Mouse (Mus musculus) embryonic facial prominence, embryonic 11.5 days (tissue): ENCODE data around the gene Pithd1. TPM values are rescaled to one million over a fixed set of nuclear protein-coding genes. Genes with fewer than 3 reads are reported as not detected.

Source experiments
- ATAC-seq: fragments of 200-750 bp; cut with Nextera tagmentation; replicated peaks from 2 replicates; pipeline ENCODE4 v1.8.0; 2017; ENCODE audit warnings: low read depth; ENCODE audit not compliant: insufficient number of reproducible peaks, low FRiP score, low TSS enrichment
- DNase-seq: peaks from one replicate; pipeline ENCODE4 v3.0.0-alpha.2; 2015; ENCODE audit warnings: low spot score
- H3K27ac ChIP-seq: fragments of 300-500 bp; sonication (generic); replicated peaks from 2 replicates; pipeline ENCODE4 v1.5.1; 2014; ENCODE audit warnings: mild to moderate bottlenecking, low read depth, low read length, control low read depth
- H3K27me3 ChIP-seq: fragments of 300-500 bp; sonication (generic); 2 replicates; pipeline ENCODE4 v1.6.1; 2014; ENCODE audit warnings: mild to moderate bottlenecking, low read length, moderate library complexity, mixed read lengths; ENCODE audit not compliant: control insufficient read depth, insufficient read depth
- H3K36me3 ChIP-seq: fragments of 300-500 bp; sonication (generic); replicated peaks from 2 replicates; pipeline ENCODE4 v1.6.1; 2014; ENCODE audit warnings: low read depth, mild to moderate bottlenecking, low read length, moderate library complexity, mixed read lengths; ENCODE audit not compliant: control insufficient read depth, insufficient read depth
- H3K4me1 ChIP-seq: fragments of 300-500 bp; sonication (generic); 2 replicates; pipeline ENCODE4 v1.6.1; 2014; ENCODE audit warnings: low read length, mixed read lengths; ENCODE audit not compliant: control insufficient read depth, insufficient read depth
- H3K4me2 ChIP-seq: fragments of 300-500 bp; sonication (generic); 2 replicates; pipeline ENCODE4 v1.6.1; 2014; ENCODE audit warnings: low read depth, mild to moderate bottlenecking, control low read depth, low read length, moderate library complexity
- H3K4me3 ChIP-seq: fragments of 300-500 bp; sonication (generic); 2 replicates; pipeline ENCODE4 v1.5.1; 2014; ENCODE audit warnings: low read depth, low read length, control low read depth
- H3K9ac ChIP-seq: fragments of 300-500 bp; sonication (generic); replicated peaks from 2 replicates; pipeline ENCODE4 v1.6.1; 2014; ENCODE audit warnings: mild to moderate bottlenecking, control low read depth, low read length
- H3K9me3 ChIP-seq: fragments of 300-500 bp; sonication (generic); replicated peaks from 2 replicates; pipeline ENCODE4 v1.6.1; 2016; ENCODE audit warnings: mild to moderate bottlenecking, low read length, inconsistent platforms, mixed read lengths; ENCODE audit not compliant: control insufficient read depth
- WGBS: fragments of 180-500 bp; shearing (Covaris S2); extraction: QIAGEN DNeasy Blood & Tissue Kit; methylation state at CpG from one replicate; pipeline ENCODE4 v1.1.7; 2014; 5-methylcytosine and 5-hydroxymethylcytosine counted together
- polyA plus RNA-seq: library from polyadenylated mRNA; unstranded; fragments of >200 nt; fragmentation: Nextera tagmentation; extraction: Ambion mirVana; gene quantifications from 2 replicates; pipeline ENCODE4 v1.2.1, GENCODE M21; 2014

Gene Pithd1
- polyA plus RNA-seq, 1 experiment from 2014 or later, result 67.9 TPM

- no peak overlapping the region for H3K4me3 ChIP-seq
- 69% methylated on average over 5 of the region's 5 CpGs for WGBS
- no peak overlapping the region for H3K9ac ChIP-seq
- no peaks in the 10 kb centered on the region for H3K36me3 ChIP-seq
- ATAC-seq (no peak), DNase-seq (peak; percentile 56)
- H3K4me2 ChIP-seq, result no peak overlapping the region
- H3K9me3 ChIP-seq, result no peaks in the 10 kb centered on the region
- H3K4me1 ChIP-seq, result no peaks in the 10 kb centered on the region
- H3K27ac ChIP-seq, result no peak overlapping the region
- H3K27me3 ChIP-seq, result no peaks in the 10 kb centered on the region
Measured at GRCm38 (mm10) chr4:135931832-135932231, 55.2 kb downstream of the Pithd1 start.

GRCm38 (mm10) chr4:135930239-135930638 is 56.8 kb downstream of the Pithd1 start:
- Histone ChIP-seq H3K4me3 (no peak overlapping the region), H3K9me3 (no peaks in the 10 kb centered on the region), H3K4me1 (no peaks in the 10 kb centered on the region), H3K27ac (no peak overlapping the region), H3K36me3 (no peaks in the 10 kb centered on the region; the same call in 1 of the 2 replicates), H3K4me2 (no peak overlapping the region), H3K9ac (no peak overlapping the region), H3K27me3 (no peaks in the 10 kb centered on the region)
- DNase-seq (no peak), ATAC-seq (no peak)
- WGBS, result 91% methylated on average over 8 of the region's 8 CpGs

GRCm38 (mm10) chr4:135929828-135930227 is 57.2 kb downstream of the Pithd1 start:
- H3K4me1 ChIP-seq, result no peaks in the 10 kb centered on the region
- H3K27ac ChIP-seq, result no peak overlapping the region
- H3K36me3 ChIP-seq, result no peaks in the 10 kb centered on the region; the same call in 1 of the 2 replicates
- H3K9ac ChIP-seq, result no peak overlapping the region
- H3K27me3 ChIP-seq, result no peaks in the 10 kb centered on the region
- ATAC-seq, result no peak
- no peak overlapping the region for H3K4me3 ChIP-seq
- 91% methylated on average over 9 of the region's 9 CpGs for WGBS
- DNase-seq, result no peak
- no peaks in the 10 kb centered on the region for H3K9me3 ChIP-seq
- H3K4me2 ChIP-seq, result no peak overlapping the region

- 85% methylated on average over 5 of the region's 5 CpGs for WGBS
- no peak for DNase-seq
- no peaks in the 10 kb centered on the region; the same call in 1 of the 2 replicates for H3K36me3 ChIP-seq
- H3K4me2 ChIP-seq, result no peak overlapping the region
- H3K9ac ChIP-seq, result no peak overlapping the region
- no peak overlapping the region for H3K27ac ChIP-seq
- H3K4me1 ChIP-seq, result no peaks in the 10 kb centered on the region
- no peak for ATAC-seq
- no peak overlapping the region for H3K4me3 ChIP-seq
- no peaks in the 10 kb centered on the region for H3K27me3 ChIP-seq
- no peaks in the 10 kb centered on the region for H3K9me3 ChIP-seq
Measured at GRCm38 (mm10) chr4:135929405-135929804, 57.7 kb downstream of the Pithd1 start.

DNA sequence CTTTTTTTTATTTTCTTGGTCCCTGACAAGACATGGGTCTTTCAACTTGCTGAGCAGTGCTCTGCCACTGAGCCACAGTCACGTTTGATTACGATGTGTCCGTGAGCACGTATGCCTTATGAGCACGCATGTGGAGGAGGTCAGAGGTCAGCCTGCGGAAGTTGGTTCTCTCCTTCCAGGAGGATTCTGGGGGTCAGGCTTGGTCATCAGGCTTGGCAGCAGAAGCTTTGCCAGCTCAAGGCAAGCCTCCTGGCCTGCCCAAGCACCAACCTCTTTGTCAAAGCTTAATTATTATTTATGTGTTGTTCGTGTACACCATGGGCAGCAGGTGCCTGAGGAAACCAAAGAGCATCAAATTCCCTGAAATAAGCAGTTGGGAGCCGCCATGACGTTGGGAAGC is 58.7 kb downstream of the Pithd1 start:
- no peak overlapping the region for H3K9ac ChIP-seq
- H3K4me2 ChIP-seq, result no peak overlapping the region
- no peaks in the 10 kb centered on the region for H3K27me3 ChIP-seq
- ATAC-seq (no peak), DNase-seq (no peak)
- no peaks in the 10 kb centered on the region for H3K9me3 ChIP-seq
- no peak overlapping the region for H3K27ac ChIP-seq
- no peaks in the 10 kb centered on the region for H3K4me1 ChIP-seq
- no peak overlapping the region for H3K4me3 ChIP-seq
- H3K36me3 ChIP-seq, result no peaks in the 10 kb centered on the region; the same call in 1 of the 2 replicates
- whole genome bisulfite sequencing, result 79% methylated on average over 9 of the region's 9 CpGs

- Histone ChIP-seq H3K9me3 (no peaks in the 10 kb centered on the region), H3K27me3 (no peaks in the 10 kb centered on the region), H3K4me2 (no peak overlapping the region), H3K9ac (no peak overlapping the region), H3K27ac (no peak overlapping the region), H3K4me3 (no peak overlapping the region), H3K4me1 (peaks cover 1% of the 10 kb centered on the region; the same call in 1 of the 2 replicates), H3K36me3 (no peaks in the 10 kb centered on the region; the same call in 1 of the 2 replicates)
- WGBS, result 89% methylated on average over 3 of the region's 3 CpGs
- DNase-seq, result no peak
- ATAC-seq, result no peak
Measured at GRCm38 (mm10) chr4:135926861-135927260, 60.2 kb downstream of the Pithd1 start.

DNA sequence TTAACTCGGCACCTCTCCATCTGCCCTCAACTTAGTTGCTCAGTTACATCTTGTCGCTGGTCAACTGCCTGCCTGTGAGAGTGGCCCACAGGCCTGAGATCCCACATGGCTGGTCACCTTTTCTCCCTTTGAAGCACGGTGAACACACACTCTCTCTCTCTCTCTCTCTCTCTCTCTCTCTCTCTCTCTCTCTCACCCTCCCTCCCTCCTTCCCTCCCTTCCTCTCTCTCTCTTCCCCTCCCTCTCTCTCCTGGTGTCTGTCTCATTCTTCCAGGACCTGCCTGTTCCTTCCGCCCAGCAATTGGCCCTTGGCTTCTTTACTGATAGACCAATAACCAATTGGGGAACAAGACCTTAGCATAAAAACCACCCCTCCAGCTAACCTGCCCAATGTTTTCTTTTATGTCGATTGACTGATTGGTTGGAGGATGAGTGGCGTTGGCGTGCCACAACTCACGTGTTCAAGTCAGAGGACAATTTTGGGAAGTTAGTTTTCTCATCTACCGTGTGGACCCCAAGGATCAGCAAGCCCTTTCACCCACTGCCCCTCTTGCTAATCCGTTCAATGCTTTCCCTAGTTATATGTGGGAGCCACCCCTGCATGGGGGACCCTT is 60.8 kb downstream of the Pithd1 start:
- H3K9ac ChIP-seq, result no peak overlapping the region
- H3K4me2 ChIP-seq, result no peak overlapping the region
- H3K9me3 ChIP-seq, result no peaks in the 10 kb centered on the region
- no peaks in the 10 kb centered on the region; the same call in 1 of the 2 replicates for H3K36me3 ChIP-seq
- 85% methylated on average over 10 of the region's 10 CpGs for WGBS
- no peak for DNase-seq
- H3K27me3 ChIP-seq, result no peaks in the 10 kb centered on the region
- no peak for ATAC-seq
- H3K4me3 ChIP-seq, result no peak overlapping the region
- H3K27ac ChIP-seq, result no peak overlapping the region
- H3K4me1 ChIP-seq, result peaks cover 2% of the 10 kb centered on the region; the same call in 1 of the 2 replicates
